Mouse (Mus musculus): ENCODE data around the gene Sfmbt2.

- TF ChIP-seq CTCF (conservative IDR thresholded peaks at IDR 0.05; ENCODE audit: low read length), result no peak
- no peak for TF ChIP-seq NANOG (IDR thresholded peaks at IDR 0.05; ENCODE audit: borderline replicate concordance, low read length)
Measured at GRCm38 (mm10) chr2:10542388-10542787, 172.1 kb downstream of the Sfmbt2 start.
